Mouse (Mus musculus) cerebral cortex, adult 2 months (tissue): ENCODE data around the gene Ipo5.

Source experiments
- WGBS: fragments of 180-500 bp; shearing (Covaris S2); methylation state at CpG from one replicate; pipeline ENCODE4 v1.1.7; 2018; 5-methylcytosine and 5-hydroxymethylcytosine counted together

Ipo5 gene

DNA sequence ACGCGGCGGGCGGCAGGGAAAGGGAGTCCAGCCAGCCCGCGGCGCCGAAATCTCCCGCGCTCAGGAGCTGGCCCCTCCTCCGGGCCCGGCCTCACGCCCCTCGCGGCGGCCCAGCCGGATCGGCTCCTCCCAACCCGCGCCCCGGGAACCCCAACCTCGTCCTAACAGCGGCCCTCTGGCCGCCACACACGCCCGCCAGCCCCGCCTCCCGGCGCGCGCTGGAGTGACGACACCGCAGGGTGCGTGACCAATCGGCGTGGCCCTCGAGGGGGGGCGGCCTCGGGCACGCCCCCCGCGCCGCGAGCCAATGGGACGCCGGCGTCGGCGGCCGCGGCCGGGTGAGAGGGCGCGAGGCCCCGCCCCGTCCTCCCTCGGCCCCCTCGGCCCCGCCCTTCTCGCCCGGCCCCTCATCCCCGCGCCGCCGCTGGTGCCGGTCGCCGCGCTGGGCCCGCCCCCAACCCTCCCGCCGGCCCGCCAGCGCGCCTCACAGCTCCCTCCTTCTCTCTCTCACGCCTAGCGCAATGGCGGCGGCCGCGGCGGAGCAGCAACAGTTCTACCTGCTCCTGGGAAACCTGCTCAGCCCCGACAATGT is at the start of gene Ipo5:
Ipo5 (plus strand) TSS at position 492 of the 592 bp plus-strand sequence.
- WGBS: under 1% methylated on average over 83 of the region's 83 CpGs

DNA sequence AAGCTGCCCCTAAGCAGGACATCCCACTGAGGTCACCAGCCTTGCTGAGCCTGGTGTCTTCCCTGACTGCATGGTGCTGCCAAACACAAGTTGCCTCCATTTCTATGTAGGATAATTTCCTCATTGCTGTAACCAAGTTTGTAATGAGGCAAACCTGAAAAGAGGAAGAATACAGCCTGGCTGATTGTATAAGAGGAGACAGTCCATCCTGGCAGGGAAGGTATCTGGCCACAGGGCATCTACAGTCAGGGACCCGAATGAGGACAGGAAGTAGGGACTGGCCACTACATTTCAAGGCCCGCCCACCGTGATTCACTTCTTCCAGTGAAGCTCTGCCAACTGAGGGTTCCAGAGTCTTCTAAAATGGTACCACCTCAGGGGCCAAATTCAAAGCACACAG is 47.8 kb upstream of the Ipo5 start:
- 75% methylated on average over 3 of the region's 3 CpGs for WGBS

DNA sequence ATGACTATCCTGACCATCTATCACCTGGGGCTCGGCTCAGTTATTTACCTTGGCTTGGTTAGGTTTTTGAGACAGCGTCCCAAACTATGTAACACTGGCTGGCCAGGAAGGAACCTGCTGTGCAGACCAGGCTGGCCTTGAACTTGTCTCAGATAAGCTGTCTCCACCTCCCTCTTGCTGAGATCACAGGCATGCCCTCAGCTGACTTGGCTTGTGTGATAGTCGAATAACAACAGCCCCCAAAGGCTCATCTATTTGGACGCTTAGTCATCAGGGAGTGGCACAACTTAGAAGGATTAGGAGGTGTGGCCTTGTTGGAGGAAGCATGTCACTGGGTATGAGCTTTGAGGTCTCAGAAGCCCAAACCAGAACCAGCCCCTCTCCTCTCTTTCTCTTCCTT is 46.1 kb upstream of the Ipo5 start:
- 86% methylated on average over 4 of the region's 4 CpGs for WGBS

DNA sequence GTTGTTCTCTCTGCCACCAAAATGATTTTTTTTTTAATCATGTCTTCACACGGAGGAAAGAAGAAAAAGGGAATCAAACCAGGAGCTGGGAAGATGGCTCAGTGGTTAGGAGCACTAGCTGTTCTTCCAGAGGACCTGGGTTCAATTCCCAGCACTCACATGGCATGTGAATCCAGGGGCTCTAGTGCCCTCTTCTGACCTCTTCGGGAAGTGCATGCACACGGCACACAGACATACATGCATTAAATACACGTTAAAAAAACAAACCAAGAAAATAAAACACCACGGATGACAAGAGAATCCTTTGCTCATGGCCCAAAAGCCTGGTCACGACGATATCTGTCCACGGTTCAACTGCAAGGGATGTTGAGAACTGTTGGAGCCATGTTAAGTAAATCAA is 44.5 kb upstream of the Ipo5 start:
- whole genome bisulfite sequencing: 84% methylated on average over 8 of the region's 8 CpGs

DNA sequence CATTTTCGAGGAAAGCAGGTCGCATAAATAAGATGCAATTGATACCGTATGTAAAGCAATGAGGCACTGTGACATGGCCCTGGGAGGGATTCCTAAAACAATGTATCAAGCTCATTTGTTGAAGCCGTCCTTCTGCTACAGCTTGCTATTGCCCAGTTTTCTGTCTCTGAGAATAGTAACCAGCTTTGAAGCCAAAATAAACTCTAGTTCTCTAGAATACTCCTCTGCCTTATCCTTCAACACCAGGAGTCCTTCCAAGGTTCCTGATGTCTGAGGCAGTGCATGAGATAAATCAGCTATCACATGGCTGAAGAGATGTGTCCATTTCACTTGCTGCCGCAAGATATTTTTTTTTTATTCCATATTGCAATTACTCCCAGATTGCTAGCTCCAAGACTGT is 43.9 kb upstream of the Ipo5 start:
- WGBS: 56% methylated on average over 5 of the region's 5 CpGs

DNA sequence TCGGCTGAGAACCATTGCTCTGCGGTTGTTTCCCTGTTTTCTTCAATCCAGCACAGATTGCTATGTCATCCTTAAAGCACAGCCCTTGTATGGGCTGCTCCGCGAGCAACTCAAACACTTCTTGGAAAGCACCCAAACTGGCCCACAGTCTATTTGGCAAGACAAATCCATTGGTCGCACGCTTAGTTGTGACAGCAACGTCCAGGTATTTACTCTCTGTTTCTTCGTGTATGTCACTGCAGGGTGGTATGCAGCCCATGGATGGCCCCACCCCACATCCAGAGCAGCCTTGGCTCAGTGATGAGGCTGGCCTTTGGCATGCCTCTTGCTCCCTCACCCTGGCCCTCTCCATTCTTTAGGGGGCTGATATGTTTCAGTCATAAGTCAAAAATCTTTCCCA is 42.5 kb upstream of the Ipo5 start:
- 23% methylated on average over 8 of the region's 8 CpGs for WGBS

DNA sequence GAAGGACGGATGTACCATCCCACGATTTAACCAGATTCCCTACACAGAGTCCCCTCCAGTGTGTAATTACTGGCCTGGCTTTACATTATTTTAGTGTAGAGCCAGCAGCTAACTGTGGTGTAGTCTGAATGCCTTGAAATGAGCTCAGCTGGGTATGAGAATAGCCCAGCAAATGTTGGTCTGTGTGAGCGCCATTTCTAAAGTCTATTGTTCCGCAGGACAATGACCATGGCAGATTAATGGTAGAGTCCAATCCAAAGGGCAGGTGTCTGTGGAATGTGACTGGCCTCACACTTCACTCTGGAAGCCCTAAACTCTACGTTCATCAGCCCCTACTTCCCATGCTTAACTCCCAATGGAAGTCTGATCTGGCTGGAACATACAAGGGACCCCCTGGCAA is 40.3 kb upstream of the Ipo5 start:
- WGBS: 77% methylated on average over 5 of the region's 5 CpGs

DNA sequence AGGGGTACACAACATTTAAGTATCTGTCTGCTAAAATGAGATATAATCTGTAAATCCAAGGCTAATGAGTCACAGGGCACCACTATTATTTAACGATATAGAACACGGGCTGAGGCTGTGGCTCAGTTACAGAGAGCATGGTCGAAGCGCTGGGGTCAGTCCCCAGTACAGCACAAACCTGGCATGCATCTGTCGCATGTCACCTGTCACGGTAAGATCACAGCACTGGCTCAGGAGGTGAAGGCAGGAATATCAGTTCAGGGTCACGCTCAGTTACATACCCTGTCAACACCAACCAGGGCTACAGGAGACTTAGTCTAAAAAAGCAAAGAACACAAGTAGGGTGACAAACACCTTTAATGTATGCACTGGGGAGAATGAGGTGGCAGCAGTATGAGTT is 36.6 kb upstream of the Ipo5 start:
- WGBS: 97% methylated on average over 7 of the region's 7 CpGs

DNA sequence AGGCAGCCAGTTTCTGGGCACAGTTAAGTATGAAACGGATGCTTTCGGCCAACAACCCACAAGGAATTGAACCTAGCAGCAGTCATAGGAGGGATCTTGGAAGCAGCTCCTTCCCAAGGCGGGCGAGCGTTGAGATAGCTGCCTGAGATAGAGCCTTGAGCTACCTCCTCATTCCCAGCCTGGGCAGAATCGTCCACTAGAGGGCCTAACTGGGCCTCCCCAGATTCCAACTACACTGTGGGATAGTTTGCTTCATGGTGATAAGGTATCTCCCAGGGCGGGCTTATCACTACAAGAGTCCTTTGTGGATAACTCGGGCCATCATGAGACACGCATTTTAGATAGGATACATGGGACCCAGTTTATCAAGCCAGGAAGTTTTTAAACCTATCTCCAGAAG is 35.9 kb upstream of the Ipo5 start:
- 65% methylated on average over 9 of the region's 9 CpGs for WGBS

DNA sequence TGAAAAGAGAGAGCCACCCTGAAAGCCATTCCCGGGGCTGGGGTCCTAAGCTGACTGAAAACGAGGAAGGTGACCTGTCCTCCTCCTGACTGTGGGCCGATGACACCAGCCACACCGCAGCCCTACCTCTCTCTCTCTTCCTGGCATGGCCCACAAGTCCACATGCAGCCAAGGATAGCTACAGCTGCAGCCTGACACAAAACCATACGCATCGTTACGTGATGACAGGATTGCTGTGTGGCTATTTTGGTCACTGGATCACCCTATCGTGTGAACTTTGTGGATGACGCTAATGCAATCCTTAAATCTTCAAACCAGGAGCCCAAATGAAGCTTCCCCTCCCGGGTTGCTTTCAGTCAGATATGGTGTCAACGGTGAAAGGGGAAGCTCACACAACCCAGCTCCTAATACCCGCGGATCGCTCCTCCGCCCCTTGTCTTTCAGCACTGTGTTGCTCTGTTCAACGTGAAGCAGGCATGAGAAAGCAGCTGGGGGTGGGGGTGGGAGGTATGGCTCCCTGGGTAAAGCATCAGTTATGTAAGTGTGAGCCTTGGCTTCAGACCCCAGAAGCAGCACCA is 35.1 kb upstream of the Ipo5 start:
- WGBS: 63% methylated on average over 16 of the region's 16 CpGs

DNA sequence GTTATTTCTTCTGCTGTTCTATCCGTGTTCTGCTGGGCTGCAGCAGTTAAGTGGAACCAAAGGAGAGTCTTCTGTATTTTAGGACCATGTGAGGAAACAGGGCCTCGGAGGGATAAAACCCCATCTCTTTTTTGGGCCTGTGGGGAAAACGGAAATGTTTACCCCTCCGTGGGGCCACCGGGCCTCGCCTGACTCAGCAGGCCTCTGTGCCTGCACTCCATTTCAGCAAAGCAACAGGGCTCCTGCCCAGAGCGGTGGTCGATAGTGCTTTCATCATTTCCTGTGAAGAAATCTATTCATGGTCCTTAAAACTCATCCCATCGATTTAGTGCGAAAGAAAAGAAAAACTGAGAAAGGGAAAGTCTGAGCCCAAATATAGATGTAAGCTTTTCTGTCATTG is 33.9 kb upstream of the Ipo5 start:
- 62% methylated on average over 10 of the region's 10 CpGs for WGBS

DNA sequence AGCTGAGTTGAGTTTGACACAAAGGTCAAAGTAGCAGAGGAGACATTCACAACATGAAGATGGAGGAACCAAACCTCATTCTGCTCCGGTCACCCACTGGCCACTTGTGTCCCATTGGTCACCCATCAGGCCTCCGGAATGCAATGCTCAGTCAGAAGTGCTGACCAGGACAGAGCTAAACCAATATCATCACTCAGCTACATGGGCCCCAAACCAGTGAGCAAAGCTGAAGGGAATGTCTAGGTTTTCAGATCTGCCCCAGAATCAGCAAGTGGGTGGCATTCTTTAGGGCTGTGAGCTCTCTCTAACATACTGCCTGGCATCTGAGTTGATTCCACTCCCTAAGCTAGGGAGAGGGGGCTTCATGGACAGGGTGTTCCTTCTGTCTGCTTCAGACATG is 32.0 kb upstream of the Ipo5 start:
- 94% methylated on average over 2 of the region's 2 CpGs for WGBS

DNA sequence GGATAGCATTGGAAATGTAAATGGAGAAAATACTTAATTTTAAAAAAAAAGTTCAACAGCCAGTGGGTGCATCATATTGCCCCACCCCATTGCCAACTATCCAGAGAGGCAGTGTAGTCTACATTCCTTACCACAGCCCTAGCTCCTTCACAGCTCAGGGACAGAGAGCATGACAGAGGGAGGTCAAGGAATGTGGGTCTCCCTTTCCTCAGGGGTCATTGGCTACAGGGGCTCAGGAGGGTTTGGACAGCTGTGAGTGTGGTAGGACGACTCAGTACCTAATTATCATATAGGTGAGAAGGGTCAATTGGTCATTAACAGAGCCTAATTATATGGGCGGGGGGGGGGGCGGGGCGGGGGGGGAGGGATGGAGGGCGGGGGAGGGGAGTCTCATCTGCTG is 30.4 kb upstream of the Ipo5 start:
- WGBS: 54% methylated on average over 2 of the region's 5 CpGs

DNA sequence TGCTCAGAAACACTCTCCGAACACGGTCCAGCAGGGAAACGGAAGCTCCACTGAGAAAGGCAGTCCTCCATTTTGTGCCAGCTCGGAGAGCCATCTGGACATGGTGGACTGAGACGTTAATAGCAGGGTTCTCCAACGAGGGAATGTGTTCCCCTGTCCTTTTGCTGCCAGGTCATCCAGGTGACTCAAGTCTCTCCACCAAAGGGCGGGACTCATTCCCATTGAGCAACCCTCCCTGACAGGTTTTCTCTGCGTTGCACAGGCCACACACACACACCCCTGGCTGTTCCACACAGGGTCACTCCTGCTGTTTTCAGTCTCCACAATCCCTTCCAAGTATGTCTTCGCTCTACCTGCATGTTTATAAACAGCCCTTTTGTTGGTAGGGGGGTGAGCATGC is 30.0 kb upstream of the Ipo5 start:
- 77% methylated on average over 9 of the region's 9 CpGs for WGBS

DNA sequence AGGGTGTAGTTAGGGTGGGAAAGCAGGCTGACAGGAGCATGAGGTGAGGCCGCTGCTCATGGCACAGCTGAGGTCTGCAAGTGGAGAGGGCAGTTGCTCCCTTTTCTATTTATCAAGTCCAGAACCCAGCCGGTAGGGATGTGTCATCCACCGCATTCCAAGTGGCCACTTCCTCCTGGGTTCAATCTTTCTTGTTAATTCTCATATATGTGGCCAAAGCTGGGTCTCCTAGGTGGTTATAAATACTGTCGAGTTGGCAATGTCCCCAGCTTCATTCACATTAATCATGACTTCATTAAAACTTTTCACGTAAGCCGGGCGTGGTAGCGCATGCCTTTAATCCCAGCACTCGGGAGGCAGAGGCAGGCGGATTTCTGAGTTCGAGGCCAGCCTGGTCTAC is 22.3 kb upstream of the Ipo5 start:
- 88% methylated on average over 11 of the region's 11 CpGs for WGBS

DNA sequence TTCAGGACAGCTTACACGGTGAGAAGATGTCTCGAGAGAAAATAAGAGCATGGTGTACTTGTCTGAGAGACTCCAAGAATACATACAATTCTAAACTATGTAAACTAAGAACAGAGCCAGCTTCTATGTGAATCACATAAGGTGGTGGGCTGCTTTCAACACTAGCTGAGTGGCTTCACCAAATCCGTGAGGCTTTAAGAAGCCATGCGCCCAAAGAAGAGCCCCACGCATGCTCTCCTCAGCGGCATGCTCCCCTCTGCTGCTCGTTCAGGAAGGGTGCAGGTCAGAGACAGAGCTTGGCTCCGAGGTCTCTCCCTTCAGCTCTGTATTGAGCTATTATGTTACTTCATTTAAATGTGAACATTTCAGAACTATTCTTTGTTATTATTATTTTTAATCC is 18.7 kb upstream of the Ipo5 start:
- 51% methylated on average over 8 of the region's 8 CpGs for WGBS

DNA sequence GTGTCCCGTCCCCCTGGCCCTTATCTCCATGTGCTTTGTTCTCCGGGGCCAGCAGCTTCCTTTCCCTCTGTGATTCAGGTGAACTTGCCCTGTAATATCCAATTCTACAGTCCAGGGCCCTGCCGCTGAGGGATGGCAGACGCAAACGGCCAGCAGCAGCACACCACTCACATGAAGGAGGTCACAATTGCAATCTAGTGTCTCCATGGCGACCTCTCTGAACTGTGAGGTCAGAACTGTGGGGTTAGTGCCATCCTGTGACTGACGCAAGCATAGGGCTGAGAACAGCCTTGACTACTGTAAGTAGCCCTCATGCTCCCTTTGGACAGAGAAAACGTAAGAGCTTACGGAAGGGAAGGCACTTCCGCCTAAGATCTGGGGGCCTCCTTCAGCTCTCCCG is 14.4 kb upstream of the Ipo5 start:
- WGBS: 89% methylated on average over 11 of the region's 11 CpGs

DNA sequence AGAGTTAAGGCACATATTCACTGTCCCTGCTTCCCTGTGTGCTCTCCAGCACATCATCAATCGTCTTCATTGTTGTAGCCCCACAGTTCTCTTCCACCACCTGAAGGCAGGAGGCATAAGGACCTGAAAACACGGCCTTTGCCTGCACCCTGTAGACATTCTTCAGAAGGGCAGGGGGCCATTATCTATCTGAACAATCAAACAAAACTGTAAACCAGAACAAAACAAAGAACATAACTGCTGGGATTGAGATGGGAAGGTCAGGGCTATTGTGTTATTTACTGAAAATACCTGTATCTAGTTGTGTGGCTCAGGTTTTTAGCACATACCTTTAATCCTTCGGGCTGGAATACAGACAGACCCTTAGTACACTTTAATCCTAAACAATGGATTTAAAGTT is 12.1 kb upstream of the Ipo5 start:
- 82% methylated on average over 3 of the region's 3 CpGs for WGBS

DNA sequence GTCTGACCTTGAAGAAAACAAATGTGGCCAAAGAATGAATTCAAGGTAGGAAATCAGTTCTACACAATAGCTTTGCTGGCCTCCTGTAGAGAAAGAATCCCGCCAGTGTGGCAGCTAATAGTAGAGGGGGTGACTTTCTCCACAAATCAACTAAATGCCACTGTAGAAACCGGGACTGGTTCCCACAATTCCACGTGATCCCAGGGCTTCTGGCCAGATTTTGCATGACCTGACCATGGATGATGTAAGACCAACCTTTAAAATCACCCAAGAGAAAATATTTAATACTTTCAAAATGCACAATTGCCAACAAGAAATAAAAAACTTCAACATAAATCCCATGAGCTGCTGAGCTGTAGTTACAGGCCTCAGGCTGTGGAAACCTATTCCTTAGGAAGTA is 1.6 kb upstream of the Ipo5 start:
- 61% methylated on average over 3 of the region's 3 CpGs for WGBS

DNA sequence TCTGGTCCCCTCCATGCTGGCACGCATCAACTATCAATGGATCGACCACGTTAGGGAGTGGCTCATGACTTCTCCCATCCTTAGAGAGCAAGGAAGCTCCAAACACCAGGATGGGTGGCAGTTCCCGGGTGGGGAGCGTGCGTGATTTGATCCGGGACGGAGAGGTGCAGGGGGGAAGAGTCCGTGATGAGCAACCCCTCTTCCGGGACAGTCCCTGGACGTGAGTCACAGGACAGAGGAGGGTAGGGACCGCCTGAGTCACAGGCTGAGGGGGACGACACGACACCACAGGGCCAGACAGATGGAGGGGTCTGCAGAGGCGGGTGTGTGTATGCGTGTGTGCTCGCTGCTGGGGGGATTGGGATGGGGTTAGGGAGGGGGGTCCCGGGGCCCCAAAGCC is 704 bp upstream of the Ipo5 start:
- 2% methylated on average over 18 of the region's 18 CpGs for WGBS

DNA sequence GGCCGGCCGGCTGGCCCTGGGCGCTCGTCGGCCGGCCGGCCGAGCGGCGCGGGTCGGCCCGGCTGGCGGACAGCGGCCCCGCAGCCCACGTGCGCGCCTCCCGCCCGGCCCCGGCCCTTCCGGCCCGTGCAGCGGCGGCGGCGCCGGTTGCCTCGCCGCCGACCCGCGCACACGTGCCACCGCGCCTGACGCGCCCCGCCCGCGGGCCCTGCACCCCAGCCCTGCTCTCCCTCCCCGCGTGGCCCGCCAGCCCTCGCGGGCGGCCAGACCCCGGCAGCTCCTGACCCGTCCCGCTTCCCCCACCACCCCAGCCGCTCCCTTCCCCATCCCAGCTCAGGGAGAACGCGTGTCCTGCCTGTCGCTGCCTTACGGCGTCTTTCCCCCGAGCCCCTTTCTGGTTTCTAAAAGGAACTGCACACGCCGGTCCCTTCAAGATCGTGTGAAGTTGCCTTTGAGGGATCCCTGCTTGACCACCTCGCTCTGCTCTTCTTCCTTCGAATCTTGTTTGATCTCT is 421 bp downstream of the Ipo5 start:
- 2% methylated on average over 49 of the region's 63 CpGs for WGBS

DNA sequence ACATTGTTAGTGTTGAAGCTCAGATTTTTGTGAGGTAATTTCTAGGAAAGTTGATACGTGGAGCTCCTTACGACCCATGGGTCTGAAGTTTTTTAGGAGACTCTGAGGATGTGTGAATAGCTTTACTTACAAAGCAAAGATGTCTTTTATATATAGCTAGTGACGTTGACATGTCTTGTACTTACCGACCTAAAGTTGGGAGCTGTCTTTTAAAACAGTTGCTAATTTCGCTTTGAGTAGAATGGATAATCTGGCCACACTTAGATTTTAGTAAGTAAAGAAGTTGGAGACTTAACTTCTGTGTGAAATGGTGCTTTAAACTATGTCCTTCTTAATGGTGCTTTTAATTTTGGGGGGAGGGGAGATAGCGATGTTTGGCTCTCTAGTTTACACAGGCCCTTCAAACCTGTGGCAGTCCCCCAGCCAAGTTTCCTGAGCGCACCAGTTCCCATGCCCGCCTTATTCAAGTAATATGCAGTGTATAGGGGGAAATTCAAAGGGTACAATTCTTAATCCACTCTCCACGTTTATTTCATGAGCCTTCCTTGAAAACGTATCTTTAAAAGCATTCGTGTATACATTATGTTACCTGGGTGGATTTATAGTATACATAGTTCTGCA is 1.2 kb downstream of the Ipo5 start:
- WGBS: 12% methylated on average over 11 of the region's 11 CpGs

DNA sequence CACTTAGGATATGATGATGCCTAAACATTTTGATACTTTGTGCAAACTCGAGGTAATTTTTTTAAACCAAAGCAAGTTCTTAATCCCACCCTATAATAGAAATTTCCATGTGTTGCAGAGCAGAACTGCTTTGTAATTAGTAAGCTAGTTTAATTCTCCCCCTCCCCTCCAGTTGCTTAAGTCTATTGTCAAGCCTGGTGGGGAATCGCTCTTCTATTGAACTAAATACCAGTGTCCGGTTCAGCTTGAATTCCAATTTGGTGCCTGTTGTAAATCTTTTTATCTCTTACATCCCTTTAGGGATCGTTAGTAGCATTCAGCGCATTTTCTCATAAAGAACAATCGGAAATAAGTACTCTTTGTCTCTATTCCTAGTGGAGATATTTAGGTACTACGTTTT is 1.9 kb downstream of the Ipo5 start:
- 33% methylated on average over 7 of the region's 7 CpGs for WGBS

DNA sequence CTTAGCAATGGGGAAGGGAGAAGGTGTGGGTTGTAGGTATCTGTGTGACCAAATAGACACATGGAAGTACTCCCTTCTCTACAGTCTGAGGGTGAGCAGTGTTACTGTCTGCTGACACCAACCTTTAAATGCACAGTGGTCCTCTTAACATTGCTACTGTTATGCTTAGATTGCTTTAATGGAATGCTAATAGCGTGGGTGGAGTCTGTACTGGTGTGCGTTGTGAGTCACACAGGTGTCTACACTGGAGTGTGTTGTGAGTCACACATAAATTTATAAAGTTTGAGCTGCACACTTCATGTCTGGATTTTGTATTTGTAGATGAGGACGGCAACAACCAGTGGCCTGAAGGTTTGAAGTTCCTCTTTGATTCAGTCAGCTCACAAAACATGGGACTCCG is 10.8 kb downstream of the Ipo5 start:
- WGBS: 79% methylated on average over 4 of the region's 4 CpGs
